Mouse (Mus musculus) limb, embryonic 10.5 days (tissue): ENCODE measurements around the gene Pnldc1. TPM values are rescaled to one million over a fixed set of nuclear protein-coding genes. Genes with fewer than 3 reads are reported as not detected.
A peak's percentile ranks its signal among the peaks of the same experiment; 100 is the strongest.

ENCODE experiments used
- DNase-seq: peaks from one replicate; pipeline ENCODE4 v3.0.0-alpha.2; 2017; ENCODE audit warnings: low spot score
- H3K27ac ChIP-seq: fragments of 300-500 bp; sonication (generic); 2 replicates; pipeline ENCODE4 v1.5.1; 2016; ENCODE audit warnings: mild to moderate bottlenecking
- H3K27me3 ChIP-seq: fragments of 300-500 bp; sonication (generic); 2 replicates; pipeline ENCODE4 v1.6.1; 2016; ENCODE audit warnings: low read depth, mild to moderate bottlenecking; ENCODE audit not compliant: poor library complexity, severe bottlenecking
- H3K36me3 ChIP-seq: fragments of 300-500 bp; sonication (generic); 2 replicates; pipeline ENCODE4 v1.6.1; 2016; ENCODE audit warnings: mild to moderate bottlenecking, moderate library complexity
- H3K4me1 ChIP-seq: fragments of 300-500 bp; sonication (generic); 2 replicates; pipeline ENCODE4 v1.6.1; 2016
- H3K4me3 ChIP-seq: fragments of 300-500 bp; sonication (generic); 2 replicates; pipeline ENCODE4 v1.5.1; 2016; ENCODE audit warnings: mild to moderate bottlenecking, moderate library complexity
- H3K9me3 ChIP-seq: fragments of 300-500 bp; sonication (generic); replicated peaks from 2 replicates; pipeline ENCODE4 v1.6.1; 2016; ENCODE audit warnings: mild to moderate bottlenecking
- WGBS: fragments of 180-500 bp; shearing (Covaris S2); methylation state at CpG from one replicate; pipeline ENCODE4 v1.1.7; 2016; 5-methylcytosine and 5-hydroxymethylcytosine counted together
- polyA plus RNA-seq: library from polyadenylated mRNA; unstranded; fragments of >200 nt; fragmentation: Nextera tagmentation; extraction: Ambion mirVana; gene quantifications from 2 replicates; pipeline ENCODE4 v1.2.1, GENCODE M21; 2016

Pnldc1 gene
- polyA plus RNA-seq, 1 experiment from 2014 or later: 2.3 TPM

DNA sequence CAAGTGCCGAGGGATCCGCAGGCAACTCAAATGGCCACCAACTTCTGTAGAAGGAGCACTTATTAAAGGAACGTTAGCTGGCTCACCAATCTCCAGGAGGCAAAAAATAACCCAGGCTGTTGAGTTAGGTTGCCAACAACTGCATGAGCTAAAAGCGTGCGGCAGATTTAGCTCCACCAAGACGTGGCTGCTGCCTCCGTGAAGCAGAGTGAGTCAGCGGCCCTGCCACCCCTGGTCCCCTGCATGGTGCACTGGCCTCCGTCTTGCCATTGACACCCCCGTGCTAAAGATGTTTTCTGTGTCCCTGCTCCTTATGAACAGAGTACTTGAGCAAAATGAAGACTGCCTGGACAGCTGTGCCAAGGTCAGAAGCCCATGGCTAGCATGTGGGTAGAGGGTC is 43.2 kb downstream of the Pnldc1 start:
- 0 out of 2 replicates have a peak, but pooled peaks cover 3% of the 10 kb centered on the region for H3K27me3 ChIP-seq
- H3K9me3 ChIP-seq: no peaks in the 10 kb centered on the region
- no peak overlapping the region for H3K4me3 ChIP-seq
- 87% methylated on average over 10 of the region's 10 CpGs for WGBS
- H3K36me3 ChIP-seq: no peaks in the 10 kb centered on the region
- DNase-seq: no peak
- H3K27ac ChIP-seq: no peak overlapping the region
- H3K4me1 ChIP-seq: peaks cover 36% of the 10 kb centered on the region

DNA sequence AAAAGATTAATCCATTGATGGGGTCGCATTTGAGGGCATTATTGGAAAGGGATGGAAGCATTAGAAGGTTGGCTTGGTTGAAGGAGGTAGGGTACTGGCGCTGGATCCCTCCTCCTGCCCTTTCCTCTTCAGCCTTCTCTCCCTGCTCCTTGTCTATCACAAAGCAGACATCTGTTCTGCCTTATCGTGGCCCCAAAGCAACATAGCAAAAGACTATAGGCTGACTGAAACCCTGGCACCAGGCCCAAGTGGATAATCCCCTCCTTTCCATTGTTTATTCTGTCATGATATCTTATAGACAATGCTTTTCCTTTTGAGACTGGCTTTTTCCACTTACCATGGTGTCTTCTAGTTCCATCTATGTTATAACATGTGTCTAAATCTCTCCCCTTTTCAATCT is 44.6 kb downstream of the Pnldc1 start:
- no peaks in the 10 kb centered on the region for H3K36me3 ChIP-seq
- no peak overlapping the region for H3K4me3 ChIP-seq
- H3K4me1 ChIP-seq: peaks cover 26% of the 10 kb centered on the region
- H3K27me3 ChIP-seq: no peaks in the 10 kb centered on the region
- 70% methylated on average over 3 of the region's 3 CpGs for WGBS
- DNase-seq: no peak
- no peak overlapping the region for H3K27ac ChIP-seq
- H3K9me3 ChIP-seq: no peaks in the 10 kb centered on the region

GRCm38 (mm10) chr17:12864111-12864510 is 45.9 kb downstream of the Pnldc1 start:
- no peak overlapping the region for H3K27ac ChIP-seq
- no peaks in the 10 kb centered on the region for H3K36me3 ChIP-seq
- H3K4me1 ChIP-seq: peaks cover 13% of the 10 kb centered on the region
- no peak overlapping the region for H3K4me3 ChIP-seq
- H3K9me3 ChIP-seq: no peaks in the 10 kb centered on the region
- H3K27me3 ChIP-seq: no peaks in the 10 kb centered on the region
- DNase-seq: no peak

GRCm38 (mm10) chr17:12859006-12859520 is 51.0 kb downstream of the Pnldc1 start:
- no peaks in the 10 kb centered on the region for H3K9me3 ChIP-seq
- no peaks in the 10 kb centered on the region for H3K27me3 ChIP-seq
- 84% methylated on average over 8 of the region's 8 CpGs for WGBS
- no peak for DNase-seq
- H3K4me3 ChIP-seq: no peak overlapping the region
- no peak overlapping the region for H3K27ac ChIP-seq
- no peaks in the 10 kb centered on the region for H3K36me3 ChIP-seq
- no peaks in the 10 kb centered on the region for H3K4me1 ChIP-seq

DNA sequence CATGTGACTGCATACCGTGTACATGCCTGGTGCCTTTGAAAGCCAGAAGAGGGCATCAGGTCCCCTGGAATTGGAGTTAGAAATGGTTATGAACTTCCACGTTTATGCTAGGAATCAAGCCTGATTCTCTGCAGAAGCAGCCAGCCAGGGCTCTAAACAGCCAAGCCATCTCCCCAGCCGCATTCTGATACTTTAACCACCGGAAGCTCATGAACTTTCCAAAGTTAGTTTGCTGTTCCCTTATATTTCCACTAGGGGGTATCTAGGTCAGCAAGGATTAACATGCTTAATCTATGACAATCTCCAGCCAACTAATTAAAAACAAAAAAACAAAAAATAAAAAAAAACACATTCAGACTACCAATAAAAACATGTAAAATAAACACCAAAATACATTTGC is 52.0 kb downstream of the Pnldc1 start:
- DNase-seq: no peak

DNA sequence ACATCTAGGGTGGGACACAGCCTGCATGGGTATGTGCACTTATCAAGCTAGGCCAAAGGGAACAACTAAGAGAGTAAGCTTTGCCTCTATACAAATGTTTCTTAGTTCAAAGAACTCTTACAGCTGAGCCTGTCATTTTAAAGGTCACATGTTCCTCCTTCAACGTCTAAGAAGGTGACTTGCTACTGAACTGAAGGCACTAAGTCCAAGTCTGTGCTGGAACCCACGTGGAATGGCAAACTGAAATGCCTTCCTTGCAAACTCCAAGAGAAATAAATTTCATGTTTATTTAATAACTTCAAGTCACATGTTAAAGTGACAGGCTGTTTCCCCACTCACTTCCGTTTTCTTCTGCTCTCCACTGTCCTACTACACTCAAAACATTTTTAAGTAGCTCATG is 52.6 kb downstream of the Pnldc1 start:
- no peaks in the 10 kb centered on the region for H3K4me1 ChIP-seq
- no peak overlapping the region for H3K27ac ChIP-seq
- H3K9me3 ChIP-seq: no peaks in the 10 kb centered on the region
- no peak overlapping the region for H3K4me3 ChIP-seq
- WGBS: 57% methylated on average over 3 of the region's 3 CpGs
- no peaks in the 10 kb centered on the region for H3K36me3 ChIP-seq
- DNase-seq: no peak
- H3K27me3 ChIP-seq: no peaks in the 10 kb centered on the region

More for the DNA sequence above, 52.0 kb downstream of the Pnldc1 start:
- Histone ChIP-seq H3K9me3 (no peaks in the 10 kb centered on the region), H3K27ac (no peak overlapping the region), H3K27me3 (no peaks in the 10 kb centered on the region), H3K36me3 (no peaks in the 10 kb centered on the region), H3K4me1 (no peaks in the 10 kb centered on the region), H3K4me3 (no peak overlapping the region)
- 48% methylated on average over 4 of the region's 4 CpGs for whole genome bisulfite sequencing

GRCm38 (mm10) chr17:12854386-12854785 is 55.6 kb downstream of the Pnldc1 start:
- Histone ChIP-seq H3K4me3 (no peak overlapping the region), H3K27ac (no peak overlapping the region)
- WGBS: 96% methylated on average over 11 of the region's 11 CpGs

GRCm38 (mm10) chr17:12853821-12854220 is 56.2 kb downstream of the Pnldc1 start:
- no peak for DNase-seq
- WGBS: 84% methylated on average over 2 of the region's 2 CpGs

More at GRCm38 (mm10) chr17:12854386-12854785, 55.6 kb downstream of the Pnldc1 start:
- H3K27me3 ChIP-seq: no peaks in the 10 kb centered on the region
- H3K9me3 ChIP-seq: no peaks in the 10 kb centered on the region
- H3K36me3 ChIP-seq: no peaks in the 10 kb centered on the region
- H3K4me1 ChIP-seq: no peaks in the 10 kb centered on the region; the same call in 1 of the 2 replicates
- no peak for DNase-seq

GRCm38 (mm10) chr17:12851689-12852088 is 58.3 kb downstream of the Pnldc1 start:
- no peak overlapping the region for H3K4me3 ChIP-seq
- H3K9me3 ChIP-seq: no peaks in the 10 kb centered on the region
- H3K27me3 ChIP-seq: no peaks in the 10 kb centered on the region
- no peaks in the 10 kb centered on the region; the same call in 1 of the 2 replicates for H3K4me1 ChIP-seq
- no peaks in the 10 kb centered on the region for H3K36me3 ChIP-seq
- no peak overlapping the region for H3K27ac ChIP-seq
- 74% methylated on average over 11 of the region's 11 CpGs for WGBS
- no peak for DNase-seq

More at GRCm38 (mm10) chr17:12853821-12854220, 56.2 kb downstream of the Pnldc1 start:
- H3K36me3 ChIP-seq: no peaks in the 10 kb centered on the region
- no peak overlapping the region for H3K27ac ChIP-seq
- H3K4me1 ChIP-seq: no peaks in the 10 kb centered on the region; the same call in 1 of the 2 replicates
- H3K9me3 ChIP-seq: no peaks in the 10 kb centered on the region
- no peaks in the 10 kb centered on the region for H3K27me3 ChIP-seq
- no peak overlapping the region for H3K4me3 ChIP-seq

DNA sequence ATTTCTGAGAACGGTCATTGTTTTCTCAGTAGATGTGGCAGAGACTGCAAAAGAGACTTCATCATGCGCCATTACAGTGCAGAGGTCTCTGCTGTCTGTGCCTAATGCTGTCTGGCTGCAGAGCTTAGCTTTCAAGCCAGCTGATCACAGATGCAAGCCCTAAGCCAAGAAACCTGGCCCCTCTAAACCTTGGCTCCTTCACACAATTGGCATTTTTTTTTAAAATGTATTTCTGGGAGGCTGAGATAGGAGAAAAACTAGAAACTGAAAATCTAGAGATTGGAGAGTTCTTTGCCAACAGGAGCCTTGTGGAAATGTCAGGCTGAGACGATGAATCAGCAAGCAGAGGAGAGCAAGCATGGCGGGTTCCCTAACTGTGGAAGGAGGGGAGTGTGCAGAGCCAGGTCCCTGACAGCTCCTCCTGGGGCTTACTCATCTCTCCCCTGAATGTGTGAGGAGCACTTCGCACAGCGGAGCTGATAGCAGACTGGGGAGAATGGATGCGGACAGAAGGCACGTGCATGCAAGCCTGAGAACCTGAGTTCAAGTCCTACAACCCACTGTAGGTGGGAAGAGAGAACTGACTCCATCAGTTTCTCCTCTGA is 60.1 kb downstream of the Pnldc1 start:
- Histone ChIP-seq H3K4me1 (peaks cover 11% of the 10 kb centered on the region), H3K27me3 (no peaks in the 10 kb centered on the region), H3K27ac (no peak overlapping the region), H3K36me3 (no peaks in the 10 kb centered on the region), H3K4me3 (no peak overlapping the region), H3K9me3 (no peaks in the 10 kb centered on the region)
- DNase-seq: no peak
- 88% methylated on average over 8 of the region's 8 CpGs for WGBS

- H3K36me3 ChIP-seq: no peaks in the 10 kb centered on the region
- WGBS: 64% methylated on average over 4 of the region's 4 CpGs
- H3K9me3 ChIP-seq: no peaks in the 10 kb centered on the region
- H3K4me1 ChIP-seq: peaks cover 16% of the 10 kb centered on the region
- no peak overlapping the region for H3K27ac ChIP-seq
- H3K4me3 ChIP-seq: no peak overlapping the region
- H3K27me3 ChIP-seq: no peaks in the 10 kb centered on the region
- DNase-seq: no peak
Measured at GRCm38 (mm10) chr17:12847736-12848135, 62.3 kb downstream of the Pnldc1 start.

GRCm38 (mm10) chr17:12846474-12846873 is 63.6 kb downstream of the Pnldc1 start:
- DNase-seq: no peak
- H3K9me3 ChIP-seq: no peaks in the 10 kb centered on the region
- H3K36me3 ChIP-seq: no peaks in the 10 kb centered on the region
- 86% methylated on average over 5 of the region's 5 CpGs for WGBS
- H3K27ac ChIP-seq: peak overlapping the region; percentile 50; the same call in 1 of the 2 replicates
- H3K4me1 ChIP-seq: peaks cover 16% of the 10 kb centered on the region
- no peak overlapping the region for H3K4me3 ChIP-seq
- no peaks in the 10 kb centered on the region for H3K27me3 ChIP-seq

GRCm38 (mm10) chr17:12845862-12846261 is 64.2 kb downstream of the Pnldc1 start:
- Histone ChIP-seq H3K4me1 (peaks cover 16% of the 10 kb centered on the region), H3K27me3 (no peaks in the 10 kb centered on the region), H3K9me3 (no peaks in the 10 kb centered on the region), H3K36me3 (no peaks in the 10 kb centered on the region), H3K4me3 (no peak overlapping the region), H3K27ac (peak overlapping the region; percentile 61; the same call in 1 of the 2 replicates)
- WGBS: 45% methylated on average over 5 of the region's 5 CpGs
- no peak for DNase-seq
